Mouse (Mus musculus): Measurements from ENCODE around the gene Lsamp. TPM values are rescaled to one million over a fixed set of nuclear protein-coding genes. Genes with fewer than 3 reads are reported as not detected.
A peak's percentile ranks its signal among the peaks of the same experiment; 100 is the strongest.

Gene Lsamp
- polyA plus RNA-seq, 1 experiment from 2014 or later = 21.5 TPM

GRCm38 (mm10) chr16:40307666-40308065 lies 323.5 kb downstream of the Lsamp start:
- Histone ChIP-seq H3K27ac (ENCODE audit: low read depth, low read length) (no peak overlapping the region), H3K4me1 (replicated peaks; ENCODE audit: control insufficient read depth, insufficient read depth, low read length) (no peaks in the 10 kb centered on the region), H3K9ac (ENCODE audit: low read length) (no peak overlapping the region), H3K4me2 (ENCODE audit: low read depth, low read length, severe bottlenecking) (no peak overlapping the region), H3K36me3 (ENCODE audit: control insufficient read depth, insufficient read depth, low read length) (no peaks in the 10 kb centered on the region), H3K9me3 (ENCODE audit: control insufficient read depth, low read length) (no peaks in the 10 kb centered on the region), H3K27me3 (ENCODE audit: control insufficient read depth, insufficient read depth, low read length) (no peaks in the 10 kb centered on the region), H3K4me3 (ENCODE audit: low read depth, low read length) (no peak overlapping the region)
- ATAC-seq (replicated peaks; ENCODE audit: low FRiP score) = no peak
- DNase-seq (ENCODE audit: low spot score) = no peak
- WGBS = 76% methylated on average over 2 of the region's 2 CpGs

- DNase-seq (ENCODE audit: low spot score) (no peak), ATAC-seq (replicated peaks; ENCODE audit: low FRiP score) (no peak)
- Histone ChIP-seq H3K36me3 (ENCODE audit: control insufficient read depth, insufficient read depth, low read length) (no peaks in the 10 kb centered on the region), H3K9me3 (ENCODE audit: control insufficient read depth, low read length) (no peaks in the 10 kb centered on the region), H3K4me2 (ENCODE audit: low read depth, low read length, severe bottlenecking) (no peak overlapping the region), H3K27me3 (ENCODE audit: control insufficient read depth, insufficient read depth, low read length) (no peaks in the 10 kb centered on the region), H3K9ac (ENCODE audit: low read length) (no peak overlapping the region), H3K27ac (ENCODE audit: low read depth, low read length) (no peak overlapping the region), H3K4me3 (ENCODE audit: low read depth, low read length) (no peak overlapping the region), H3K4me1 (replicated peaks; ENCODE audit: control insufficient read depth, insufficient read depth, low read length) (no peaks in the 10 kb centered on the region)
- 86% methylated on average over 2 of the region's 2 CpGs for WGBS
Observed at GRCm38 (mm10) chr16:40316199-40316598, 332.0 kb downstream of the Lsamp start.

GRCm38 (mm10) chr16:40324811-40325210 lies 340.6 kb downstream of the Lsamp start:
- H3K4me2 ChIP-seq (ENCODE audit: low read depth, low read length, severe bottlenecking) = no peak overlapping the region
- H3K4me3 ChIP-seq (ENCODE audit: low read depth, low read length) = no peak overlapping the region
- no peak for DNase-seq (ENCODE audit: low spot score)
- H3K27me3 ChIP-seq (ENCODE audit: control insufficient read depth, insufficient read depth, low read length) = no peaks in the 10 kb centered on the region
- no peaks in the 10 kb centered on the region for H3K9me3 ChIP-seq (ENCODE audit: control insufficient read depth, low read length)
- H3K27ac ChIP-seq (ENCODE audit: low read depth, low read length) = no peak overlapping the region
- H3K9ac ChIP-seq (ENCODE audit: low read length) = no peak overlapping the region
- H3K36me3 ChIP-seq (ENCODE audit: control insufficient read depth, insufficient read depth, low read length) = no peaks in the 10 kb centered on the region
- ATAC-seq (replicated peaks; ENCODE audit: low FRiP score) = no peak
- WGBS = 84% methylated on average over 3 of the region's 3 CpGs
- no peaks in the 10 kb centered on the region for H3K4me1 ChIP-seq (replicated peaks; ENCODE audit: control insufficient read depth, insufficient read depth, low read length)

- Histone ChIP-seq H3K27ac (ENCODE audit: low read depth, low read length) (no peak overlapping the region), H3K27me3 (ENCODE audit: control insufficient read depth, insufficient read depth, low read length) (no peaks in the 10 kb centered on the region), H3K9me3 (ENCODE audit: control insufficient read depth, low read length) (no peaks in the 10 kb centered on the region), H3K36me3 (ENCODE audit: control insufficient read depth, insufficient read depth, low read length) (no peaks in the 10 kb centered on the region), H3K4me1 (replicated peaks; ENCODE audit: control insufficient read depth, insufficient read depth, low read length) (no peaks in the 10 kb centered on the region), H3K9ac (ENCODE audit: low read length) (no peak overlapping the region), H3K4me2 (ENCODE audit: low read depth, low read length, severe bottlenecking) (no peak overlapping the region), H3K4me3 (ENCODE audit: low read depth, low read length) (no peak overlapping the region)
- DNase-seq (ENCODE audit: low spot score) (no peak), ATAC-seq (replicated peaks; ENCODE audit: low FRiP score) (no peak)
- 91% methylated on average over 7 of the region's 7 CpGs for WGBS
Observed at GRCm38 (mm10) chr16:40328249-40328820, 344.2 kb downstream of the Lsamp start.

GRCm38 (mm10) chr16:40369677-40370076 lies 385.5 kb downstream of the Lsamp start:
- no peak for DNase-seq (ENCODE audit: low spot score)
- ATAC-seq (replicated peaks; ENCODE audit: low FRiP score) = no peak
- Histone ChIP-seq H3K9ac (ENCODE audit: low read length) (no peak overlapping the region), H3K4me2 (ENCODE audit: low read depth, low read length, severe bottlenecking) (no peak overlapping the region), H3K27ac (ENCODE audit: low read depth, low read length) (no peak overlapping the region), H3K27me3 (ENCODE audit: control insufficient read depth, insufficient read depth, low read length) (no peaks in the 10 kb centered on the region), H3K36me3 (ENCODE audit: control insufficient read depth, insufficient read depth, low read length) (no peaks in the 10 kb centered on the region), H3K4me1 (replicated peaks; ENCODE audit: control insufficient read depth, insufficient read depth, low read length) (no peaks in the 10 kb centered on the region), H3K9me3 (ENCODE audit: control insufficient read depth, low read length) (no peaks in the 10 kb centered on the region), H3K4me3 (ENCODE audit: low read depth, low read length) (no peak overlapping the region)
- 91% methylated on average over 5 of the region's 5 CpGs for WGBS

- Histone ChIP-seq H3K4me3 (ENCODE audit: low read depth, low read length) (no peak overlapping the region), H3K36me3 (ENCODE audit: control insufficient read depth, insufficient read depth, low read length) (no peaks in the 10 kb centered on the region)
- ATAC-seq (replicated peaks; ENCODE audit: low FRiP score) = no peak
Observed at GRCm38 (mm10) chr16:40371291-40371690, 387.1 kb downstream of the Lsamp start.

GRCm38 (mm10) chr16:40375314-40375713 lies 391.2 kb downstream of the Lsamp start:
- Histone ChIP-seq H3K9ac (ENCODE audit: low read length) (no peak overlapping the region), H3K36me3 (ENCODE audit: control insufficient read depth, insufficient read depth, low read length) (no peaks in the 10 kb centered on the region), H3K27ac (ENCODE audit: low read depth, low read length) (no peak overlapping the region), H3K9me3 (ENCODE audit: control insufficient read depth, low read length) (no peaks in the 10 kb centered on the region), H3K27me3 (ENCODE audit: control insufficient read depth, insufficient read depth, low read length) (no peaks in the 10 kb centered on the region), H3K4me1 (replicated peaks; ENCODE audit: control insufficient read depth, insufficient read depth, low read length) (0 out of 2 replicates have a peak, but pooled peaks cover 3% of the 10 kb centered on the region), H3K4me2 (ENCODE audit: low read depth, low read length, severe bottlenecking) (no peak overlapping the region), H3K4me3 (ENCODE audit: low read depth, low read length) (no peak overlapping the region)
- ATAC-seq (replicated peaks; ENCODE audit: low FRiP score) (no peak), DNase-seq (ENCODE audit: low spot score) (no peak)
- 89% methylated on average over 4 of the region's 4 CpGs for WGBS

More at GRCm38 (mm10) chr16:40371291-40371690, 387.1 kb downstream of the Lsamp start:
- 85% methylated on average over 1 of the region's 1 CpGs for WGBS
- no peak for DNase-seq (ENCODE audit: low spot score)
- H3K27ac ChIP-seq (ENCODE audit: low read depth, low read length) = no peak overlapping the region
- H3K27me3 ChIP-seq (ENCODE audit: control insufficient read depth, insufficient read depth, low read length) = no peaks in the 10 kb centered on the region
- no peak overlapping the region for H3K4me2 ChIP-seq (ENCODE audit: low read depth, low read length, severe bottlenecking)
- H3K4me1 ChIP-seq (replicated peaks; ENCODE audit: control insufficient read depth, insufficient read depth, low read length) = no peaks in the 10 kb centered on the region
- H3K9ac ChIP-seq (ENCODE audit: low read length) = no peak overlapping the region
- no peaks in the 10 kb centered on the region for H3K9me3 ChIP-seq (ENCODE audit: control insufficient read depth, low read length)

GRCm38 (mm10) chr16:40377129-40377799 lies 393.1 kb downstream of the Lsamp start:
- Histone ChIP-seq H3K4me1 (replicated peaks; ENCODE audit: control insufficient read depth, insufficient read depth, low read length) (0 out of 2 replicates have a peak, but pooled peaks cover 3% of the 10 kb centered on the region), H3K9me3 (ENCODE audit: control insufficient read depth, low read length) (no peaks in the 10 kb centered on the region), H3K36me3 (ENCODE audit: control insufficient read depth, insufficient read depth, low read length) (no peaks in the 10 kb centered on the region), H3K27ac (ENCODE audit: low read depth, low read length) (no peak overlapping the region), H3K9ac (ENCODE audit: low read length) (no peak overlapping the region), H3K4me2 (ENCODE audit: low read depth, low read length, severe bottlenecking) (no peak overlapping the region), H3K4me3 (ENCODE audit: low read depth, low read length) (no peak overlapping the region), H3K27me3 (ENCODE audit: control insufficient read depth, insufficient read depth, low read length) (no peaks in the 10 kb centered on the region)
- ATAC-seq (replicated peaks; ENCODE audit: low FRiP score) = peak; percentile 67
- DNase-seq (ENCODE audit: low spot score) = no peak
- WGBS = 54% methylated on average over 6 of the region's 6 CpGs

- no peak overlapping the region for H3K9ac ChIP-seq (ENCODE audit: low read length)
- H3K4me2 ChIP-seq (ENCODE audit: low read depth, low read length, severe bottlenecking) = no peak overlapping the region
- 84% methylated on average over 4 of the region's 4 CpGs for WGBS
- ATAC-seq (replicated peaks; ENCODE audit: low FRiP score) = no peak
- no peak overlapping the region for H3K4me3 ChIP-seq (ENCODE audit: low read depth, low read length)
- no peaks in the 10 kb centered on the region for H3K27me3 ChIP-seq (ENCODE audit: control insufficient read depth, insufficient read depth, low read length)
- H3K36me3 ChIP-seq (ENCODE audit: control insufficient read depth, insufficient read depth, low read length) = no peaks in the 10 kb centered on the region
- no peaks in the 10 kb centered on the region for H3K4me1 ChIP-seq (replicated peaks; ENCODE audit: control insufficient read depth, insufficient read depth, low read length)
- no peak for DNase-seq (ENCODE audit: low spot score)
- H3K27ac ChIP-seq (ENCODE audit: low read depth, low read length) = no peak overlapping the region
- no peaks in the 10 kb centered on the region for H3K9me3 ChIP-seq (ENCODE audit: control insufficient read depth, low read length)
Observed at GRCm38 (mm10) chr16:40392106-40392505, 407.9 kb downstream of the Lsamp start.

All from forebrain, embryonic 11.5 days (tissue).